Mouse (Mus musculus) T-helper 2 cell (primary cell): ENCODE results near the gene Rai1.

Experiments
- in situ Hi-C: fragments of 300-600 bp; cut with MboI, MseI; formaldehyde crosslinking; loops from one replicate; pipeline ENCODE4 v1.15.1; 2025; ENCODE audit warnings: high pct_unique_total_duplicates

The Rai1 gene

GRCm38 (mm10) chr11:60188275-60188853 lies 83.6 kb downstream of the Rai1 start:
- in situ Hi-C loops: no loop called here

GRCm38 (mm10) chr11:60189501-60190040 lies 84.8 kb downstream of the Rai1 start:
- in situ Hi-C loops: no loop called here

GRCm38 (mm10) chr11:60190055-60190641 lies 85.3 kb downstream of the Rai1 start:
- in situ Hi-C loops: no loop called here

- in situ Hi-C loops: no loop called here
Measured at GRCm38 (mm10) chr11:60192534-60192933, 87.7 kb downstream of the Rai1 start.

- in situ Hi-C loops: no loop called here
Measured at GRCm38 (mm10) chr11:60193556-60193955, 88.7 kb downstream of the Rai1 start.

- in situ Hi-C loops: loop anchor here (5.0 kb wide), 1 partner anchor 87 kb away; no protein-coding TSS in a partner anchor
Measured at GRCm38 (mm10) chr11:60195108-60195507, 90.3 kb downstream of the Rai1 start.

GRCm38 (mm10) chr11:60196344-60196743 lies 91.5 kb downstream of the Rai1 start:
- in situ Hi-C loops: loop anchor here (5.0 kb wide), 1 partner anchor 86 kb away; no protein-coding TSS in a partner anchor

- in situ Hi-C loops: loop anchor here (5.0 kb wide), 1 partner anchor 84 kb away; no protein-coding TSS in a partner anchor
Measured at GRCm38 (mm10) chr11:60197998-60198619, 93.3 kb downstream of the Rai1 start.

GRCm38 (mm10) chr11:60198651-60199050 lies 93.8 kb downstream of the Rai1 start:
- in situ Hi-C loops: loop anchor here (5.0 kb wide), 1 partner anchor 84 kb away; no protein-coding TSS in a partner anchor

- in situ Hi-C loops: loop anchor here (5.0 kb wide), 1 partner anchor 83 kb away; no protein-coding TSS in a partner anchor
Measured at GRCm38 (mm10) chr11:60199702-60200184, 94.9 kb downstream of the Rai1 start.

GRCm38 (mm10) chr11:60200384-60200783 lies 95.6 kb downstream of the Rai1 start:
- in situ Hi-C loops: no loop called here

- in situ Hi-C loops: no loop called here
Measured at GRCm38 (mm10) chr11:60202710-60203638, 98.2 kb downstream of the Rai1 start.

- in situ Hi-C loops: no loop called here
Measured at GRCm38 (mm10) chr11:60205026-60205425, 100.2 kb downstream of the Rai1 start.

GRCm38 (mm10) chr11:60206207-60206606 lies 101.4 kb downstream of the Rai1 start:
- in situ Hi-C loops: no loop called here

- in situ Hi-C loops: no loop called here
Measured at GRCm38 (mm10) chr11:60208201-60208600, 103.4 kb downstream of the Rai1 start.

GRCm38 (mm10) chr11:60208712-60209111 lies 103.9 kb downstream of the Rai1 start:
- in situ Hi-C loops: no loop called here

GRCm38 (mm10) chr11:60209217-60209932 lies 104.6 kb downstream of the Rai1 start:
- in situ Hi-C loops: no loop called here

- in situ Hi-C loops: loop anchor here (5.0 to 10.0 kb wide), 2 partner anchors 103 to 995 kb away; partner anchors contain the start of gene Rai1
Measured at GRCm38 (mm10) chr11:60209933-60210249, 105.1 kb downstream of the Rai1 start.

- in situ Hi-C loops: loop anchor here (5.0 to 10.0 kb wide), 2 partner anchors 103 to 996 kb away; partner anchors contain the start of gene Rai1
Measured at GRCm38 (mm10) chr11:60210305-60210724, 105.5 kb downstream of the Rai1 start.

- in situ Hi-C loops: loop anchor here (5.0 to 10.0 kb wide), 2 partner anchors 104 to 996 kb away; partner anchors contain the start of gene Rai1
Measured at GRCm38 (mm10) chr11:60211152-60211551, 106.3 kb downstream of the Rai1 start.
